Mouse (Mus musculus): ENCODE data around the gene Bspry. TPM values are rescaled to one million over a fixed set of nuclear protein-coding genes. Genes with fewer than 3 reads are reported as not detected.

Gene Bspry
- total and polyA plus RNA-seq, 2 experiments, result 0.09 to 0.26 TPM

- no peak overlapping the region for H3K9ac ChIP-seq (ENCODE audit: low read depth, low read length)
- H3K4me1 ChIP-seq (ENCODE audit: control insufficient read depth, insufficient read depth, low read length), result no peaks in the 10 kb centered on the region
- no peak overlapping the region for H3K27ac ChIP-seq (replicated peaks; ENCODE audit: insufficient read depth, low read depth, low read length)
- H3K27me3 ChIP-seq (ENCODE audit: control insufficient read depth, insufficient read depth, low read length), result no peaks in the 10 kb centered on the region
- TF ChIP-seq CTCF (IDR thresholded peaks at IDR 0.05; ENCODE audit: low read depth, low read length) (no peak), POLR2A (IDR thresholded peaks at IDR 0.05; ENCODE audit: extremely low read depth, insufficient read depth, low read length) (no peak)
- no peak for DNase-seq (ENCODE audit: extremely low read depth, low read depth, low spot score)
- H3K4me3 ChIP-seq (ENCODE audit: insufficient read depth, low read depth, low read length), result no peak overlapping the region
- no peaks in the 10 kb centered on the region for H3K36me3 ChIP-seq (ENCODE audit: control insufficient read depth, insufficient read depth, low read length)
- 89% methylated on average over 3 of the region's 3 CpGs for WGBS
- no peaks in the 10 kb centered on the region for H3K79me2 ChIP-seq (ENCODE audit: control insufficient read depth, insufficient read depth, low read length)
These were observed 61.9 kb downstream of the Bspry start for GRCm38 (mm10) chr4:62541802-62542201.

- DNase-seq (ENCODE audit: extremely low read depth, low read depth, low spot score), result no peak
- Histone ChIP-seq H3K4me1 (ENCODE audit: control insufficient read depth, insufficient read depth, low read length) (no peaks in the 10 kb centered on the region), H3K36me3 (ENCODE audit: control insufficient read depth, insufficient read depth, low read length) (no peaks in the 10 kb centered on the region), H3K4me3 (ENCODE audit: insufficient read depth, low read depth, low read length) (no peak overlapping the region), H3K27ac (replicated peaks; ENCODE audit: insufficient read depth, low read depth, low read length) (no peak overlapping the region), H3K9ac (ENCODE audit: low read depth, low read length) (no peak overlapping the region), H3K27me3 (ENCODE audit: control insufficient read depth, insufficient read depth, low read length) (no peaks in the 10 kb centered on the region), H3K79me2 (ENCODE audit: control insufficient read depth, insufficient read depth, low read length) (no peaks in the 10 kb centered on the region)
- WGBS, result 92% methylated on average over 6 of the region's 6 CpGs
- no peak for TF ChIP-seq POLR2A (IDR thresholded peaks at IDR 0.05; ENCODE audit: extremely low read depth, insufficient read depth, low read length)
- no peak for TF ChIP-seq CTCF (IDR thresholded peaks at IDR 0.05; ENCODE audit: low read depth, low read length)
These were observed 63.9 kb downstream of the Bspry start for GRCm38 (mm10) chr4:62543782-62544181.

GRCm38 (mm10) chr4:62544801-62545200 is 64.9 kb downstream of the Bspry start:
- Histone ChIP-seq H3K4me1 (ENCODE audit: control insufficient read depth, insufficient read depth, low read length) (no peaks in the 10 kb centered on the region), H3K27ac (replicated peaks; ENCODE audit: insufficient read depth, low read depth, low read length) (no peak overlapping the region), H3K9ac (ENCODE audit: low read depth, low read length) (no peak overlapping the region), H3K36me3 (ENCODE audit: control insufficient read depth, insufficient read depth, low read length) (no peaks in the 10 kb centered on the region), H3K79me2 (ENCODE audit: control insufficient read depth, insufficient read depth, low read length) (no peaks in the 10 kb centered on the region), H3K27me3 (ENCODE audit: control insufficient read depth, insufficient read depth, low read length) (no peaks in the 10 kb centered on the region), H3K4me3 (ENCODE audit: insufficient read depth, low read depth, low read length) (no peak overlapping the region)
- no peak for DNase-seq (ENCODE audit: extremely low read depth, low read depth, low spot score)
- TF ChIP-seq POLR2A (IDR thresholded peaks at IDR 0.05; ENCODE audit: extremely low read depth, insufficient read depth, low read length) (no peak), CTCF (IDR thresholded peaks at IDR 0.05; ENCODE audit: low read depth, low read length) (no peak)

Other genes with a start within 250 kb of the Bspry start
- gene Zfp37, start 249.0 kb upstream of the Bspry start, total RNA-seq (2014; rRNA removed), result 0.27 and 0.37 TPM in 2 replicates
- gene Zfp37, start 249.0 kb upstream of the Bspry start, polyA plus RNA-seq (2012; rRNA removed), result 0.05 and 0.06 TPM in 2 replicates
- gene Slc31a2, start 217.5 kb upstream of the Bspry start, total RNA-seq (2014; rRNA removed), result 9.7 and 10.2 TPM in 2 replicates
- 9.3 and 12.8 TPM in 2 replicates for gene Slc31a2, start 217.5 kb upstream of the Bspry start, polyA plus RNA-seq (2012; rRNA removed)
- gene Fkbp15, start 119.5 kb upstream of the Bspry start, total RNA-seq (2014; rRNA removed), result 22.7 and 24.5 TPM in 2 replicates
- 17.4 and 20.0 TPM in 2 replicates for gene Fkbp15, start 119.5 kb upstream of the Bspry start, polyA plus RNA-seq (2012; rRNA removed)
- 88.4 and 91.4 TPM in 2 replicates for gene Slc31a1, start 119.3 kb upstream of the Bspry start, total RNA-seq (2014; rRNA removed)
- 75.3 and 81.5 TPM in 2 replicates for gene Slc31a1, start 119.3 kb upstream of the Bspry start, polyA plus RNA-seq (2012; rRNA removed)
- 46.9 and 52.6 TPM in 2 replicates for gene Cdc26, start 71.4 kb upstream of the Bspry start, total RNA-seq (2014; rRNA removed)
- 13.5 and 14.8 TPM in 2 replicates for gene Cdc26, start 71.4 kb upstream of the Bspry start, polyA plus RNA-seq (2012; rRNA removed)
- gene Prpf4, start 71.3 kb upstream of the Bspry start, total RNA-seq (2014; rRNA removed), result 3.9 and 4.6 TPM in 2 replicates
- gene Prpf4, start 71.3 kb upstream of the Bspry start, polyA plus RNA-seq (2012; rRNA removed), result 4.4 and 7.3 TPM in 2 replicates
- not detected in 2 replicates for gene Rnf183, start 44.8 kb upstream of the Bspry start, total RNA-seq (2014; rRNA removed)
- not detected in 2 replicates for gene Rnf183, start 44.8 kb upstream of the Bspry start, polyA plus RNA-seq (2012; rRNA removed)
- 0.07 and 0.09 TPM in 2 replicates for gene Wdr31, start 9.2 kb upstream of the Bspry start, total RNA-seq (2014; rRNA removed)
- gene Wdr31, start 9.2 kb upstream of the Bspry start, polyA plus RNA-seq (2012; rRNA removed), result 0.07 TPM in 1 of 2 replicates, not detected in the other
- 14.0 and 14.9 TPM in 2 replicates for gene Hdhd3, start 23.4 kb downstream of the Bspry start, total RNA-seq (2014; rRNA removed)
- 61.4 and 73.7 TPM in 2 replicates for gene Hdhd3, start 23.4 kb downstream of the Bspry start, polyA plus RNA-seq (2012; rRNA removed)
- 114 and 123 TPM in 2 replicates for gene Alad, start 39.9 kb downstream of the Bspry start, total RNA-seq (2014; rRNA removed)
- gene Alad, start 39.9 kb downstream of the Bspry start, polyA plus RNA-seq (2012; rRNA removed), result 328 and 437 TPM in 2 replicates
- gene Pole3, start 45.0 kb downstream of the Bspry start, total RNA-seq (2014; rRNA removed), result 11.7 and 13.4 TPM in 2 replicates
- gene Pole3, start 45.0 kb downstream of the Bspry start, polyA plus RNA-seq (2012; rRNA removed), result 9.1 and 9.3 TPM in 2 replicates
- gene 4933430I17Rik, start 45.3 kb downstream of the Bspry start, total RNA-seq (2014; rRNA removed), result not detected in 2 replicates
- not detected in 2 replicates for gene 4933430I17Rik, start 45.3 kb downstream of the Bspry start, polyA plus RNA-seq (2012; rRNA removed)
- 7.0 and 9.6 TPM in 2 replicates for gene Rgs3, start 79.8 kb downstream of the Bspry start, total RNA-seq (2014; rRNA removed)
- 8.3 and 13.0 TPM in 2 replicates for gene Rgs3, start 79.8 kb downstream of the Bspry start, polyA plus RNA-seq (2012; rRNA removed)

Data from liver, adult 2 months (tissue).